Mouse (Mus musculus) T-helper 17 cell (primary cell): ENCODE results near the gene Pcgf2.

Experiments used
- in situ Hi-C, 2 experiments: fragments of 300-600 bp; cut with MboI, MseI; formaldehyde crosslinking; loops; 1 replicate in 1 of 2; 2 replicates in 1 of 2; pipeline ENCODE4 v1.15.1; 2025; ENCODE audit warnings: high pct_unique_total_duplicates in 2 of 2

The Pcgf2 gene

DNA sequence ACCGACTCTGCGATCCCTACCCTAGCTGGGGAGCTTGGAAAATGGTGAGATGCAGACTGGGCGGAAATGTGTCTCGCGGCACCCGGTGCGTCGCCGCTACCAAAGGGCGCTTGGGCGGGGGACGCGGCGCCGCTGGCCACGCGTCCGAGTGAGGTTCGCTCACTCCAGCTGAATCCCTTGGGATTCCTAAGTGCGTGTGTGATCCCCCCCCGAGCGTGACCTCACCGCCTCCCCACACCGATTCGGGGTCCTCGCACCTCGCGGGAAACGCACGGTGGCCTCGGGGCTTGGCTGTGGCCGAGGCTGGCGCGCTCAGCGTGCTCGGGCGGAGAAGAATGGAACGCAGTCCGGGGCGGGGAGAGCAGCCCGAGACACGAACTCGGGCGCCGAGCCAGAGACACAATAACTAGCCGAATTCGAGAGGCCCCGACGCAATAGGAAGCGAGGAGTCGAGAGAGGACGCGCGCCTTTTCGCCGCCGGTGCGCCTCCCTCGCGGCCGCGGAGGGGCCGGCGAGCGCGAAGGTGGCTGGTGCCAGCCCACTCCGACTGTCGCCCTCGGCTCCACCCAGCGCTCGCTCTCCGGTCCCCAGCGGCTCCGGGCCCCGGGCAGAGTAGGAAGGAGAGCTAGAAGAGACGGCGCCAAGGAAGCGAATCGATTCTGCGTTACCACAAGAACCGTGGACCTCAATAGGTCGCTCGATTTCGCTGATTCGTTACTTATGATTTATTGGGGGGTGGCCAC is at the start of gene Pcgf2:
Gene Pcgf2, minus strand, starts transcription at position 495 of the 743 bp plus-strand sequence.
- in situ Hi-C loops: loop anchor here in 1 of 2 experiments (5.0 kb wide), 1 partner anchor 37 kb away; no protein-coding TSS in a partner anchor

- in situ Hi-C loops: no loop called here
Measured at GRCm38 (mm10) chr11:97748496-97748895, 48.2 kb upstream of the Pcgf2 start.

DNA sequence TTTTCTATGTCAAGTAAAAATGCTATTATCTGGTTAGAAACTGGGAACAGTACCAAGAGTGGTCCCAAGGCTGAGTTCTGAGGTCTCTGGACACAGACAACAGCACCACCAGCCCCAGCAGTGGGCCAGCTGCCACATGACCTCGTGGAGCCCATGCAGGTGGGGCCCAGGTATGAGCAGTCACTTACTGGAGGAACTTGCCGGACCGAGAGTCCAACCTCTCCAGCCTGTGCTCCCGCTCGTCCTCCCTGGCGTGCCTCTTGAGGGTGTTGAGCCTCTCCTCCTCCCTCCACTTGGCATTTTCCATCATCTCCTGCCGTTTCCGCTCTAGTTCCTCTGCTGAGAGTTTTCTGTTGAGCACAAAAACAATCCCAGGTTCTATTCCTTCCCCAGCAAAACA is 47.5 kb upstream of the Pcgf2 start:
- in situ Hi-C loops: no loop called here

DNA sequence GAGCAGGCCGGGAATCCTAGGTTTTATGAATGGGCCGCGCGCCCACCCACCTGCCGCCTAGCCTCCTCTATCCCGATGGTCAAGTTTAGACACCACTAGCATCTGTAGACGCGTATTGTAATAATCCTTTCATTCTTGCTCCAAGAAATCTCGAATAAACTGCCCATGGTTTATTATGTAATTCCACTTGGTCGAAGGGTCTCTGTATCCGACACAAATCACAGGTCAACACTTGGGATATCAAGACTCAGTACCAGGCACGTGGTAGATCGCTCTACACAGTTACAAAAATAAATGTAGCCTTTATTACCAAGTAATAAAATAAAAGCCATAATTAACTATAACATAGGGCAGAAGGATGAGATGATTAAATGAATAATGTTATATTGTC is 45.0 kb upstream of the Pcgf2 start:
- in situ Hi-C loops: no loop called here

- in situ Hi-C loops: loop anchor here in 1 of 2 experiments (5.0 kb wide), 1 partner anchor 38 kb away; no protein-coding TSS in a partner anchor
Measured at GRCm38 (mm10) chr11:97744718-97745330, 44.5 kb upstream of the Pcgf2 start.

DNA sequence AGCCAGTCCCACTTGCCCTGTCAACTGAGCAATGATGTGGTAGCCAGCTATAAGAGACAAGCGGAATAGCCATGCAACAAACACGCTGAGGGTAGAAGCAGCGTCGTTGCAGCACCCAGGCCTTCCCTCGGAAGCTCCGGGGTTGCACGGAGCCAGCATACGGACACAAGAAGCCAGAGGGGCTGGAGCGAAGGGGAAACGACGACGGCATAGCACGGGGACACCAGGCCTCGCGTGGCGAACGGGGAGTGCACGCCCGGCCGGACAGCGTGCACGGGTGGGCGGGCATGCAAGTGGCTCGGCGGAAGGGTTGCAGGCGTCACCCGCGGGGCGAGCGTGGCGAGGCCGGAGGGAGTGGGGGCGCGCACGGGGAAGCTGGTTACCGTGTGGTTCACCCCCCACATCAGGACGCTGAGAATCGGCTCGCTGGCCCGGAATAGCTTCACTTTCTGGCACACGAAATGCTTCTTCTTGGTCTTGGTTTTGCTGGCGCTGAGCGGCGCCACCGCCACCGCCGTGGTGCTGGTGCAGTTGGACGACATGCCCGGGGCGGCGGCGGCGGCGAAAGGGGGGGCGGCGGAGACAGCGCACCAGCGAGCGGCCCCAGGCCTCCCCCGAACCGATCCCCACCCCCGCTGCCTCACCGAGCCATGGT is 43.9 kb upstream of the Pcgf2 start, which contains the start of gene Pip4k2b:
Gene Pip4k2b, minus strand, starts transcription at position 642 of the 655 bp plus-strand sequence.
- in situ Hi-C loops: loop anchor here in 1 of 2 experiments (5.0 kb wide), 1 partner anchor 37 kb away; no protein-coding TSS in a partner anchor

DNA sequence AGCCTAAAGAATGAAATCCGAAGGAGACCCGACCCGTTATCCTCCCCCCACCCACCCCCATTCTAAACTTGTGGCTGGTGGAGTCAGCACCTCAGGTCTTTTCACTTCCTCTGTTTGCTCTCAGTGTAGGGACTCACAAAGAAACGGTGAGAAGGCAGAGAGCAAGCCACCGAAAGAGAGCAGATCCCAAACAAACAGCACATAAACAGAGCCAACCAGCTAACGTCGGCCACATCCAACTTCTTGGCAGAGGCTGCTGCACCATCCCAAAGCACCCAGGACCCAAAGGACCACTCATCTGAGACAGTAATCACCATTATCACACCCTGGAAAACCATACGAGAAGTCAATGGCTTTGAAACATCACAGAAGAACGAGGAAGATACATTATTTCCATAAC is 43.1 kb upstream of the Pcgf2 start:
- in situ Hi-C loops: loop anchor here in 1 of 2 experiments (5.0 kb wide), 1 partner anchor 36 kb away; no protein-coding TSS in a partner anchor

DNA sequence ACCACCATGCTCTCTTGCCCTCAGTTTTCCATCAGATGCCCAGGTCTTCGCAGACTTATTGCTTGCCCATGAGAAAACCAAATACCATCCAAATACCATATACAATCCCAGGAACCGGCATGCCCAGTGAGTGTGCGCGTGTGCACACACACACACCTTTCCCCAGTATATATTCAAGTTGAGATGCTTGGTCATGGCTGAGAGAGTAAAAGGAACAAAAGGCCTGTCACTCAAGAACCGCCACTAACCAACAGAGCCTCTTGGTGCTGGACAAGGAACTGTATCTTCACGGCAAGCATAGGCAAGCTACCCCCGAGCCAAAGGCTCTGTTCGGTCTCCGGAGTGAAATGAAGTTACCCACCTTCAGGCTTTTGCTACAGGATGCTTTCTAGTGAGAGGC is 42.3 kb upstream of the Pcgf2 start:
- in situ Hi-C loops: loop anchor here in 1 of 2 experiments (5.0 kb wide), 1 partner anchor 35 kb away; no protein-coding TSS in a partner anchor

DNA sequence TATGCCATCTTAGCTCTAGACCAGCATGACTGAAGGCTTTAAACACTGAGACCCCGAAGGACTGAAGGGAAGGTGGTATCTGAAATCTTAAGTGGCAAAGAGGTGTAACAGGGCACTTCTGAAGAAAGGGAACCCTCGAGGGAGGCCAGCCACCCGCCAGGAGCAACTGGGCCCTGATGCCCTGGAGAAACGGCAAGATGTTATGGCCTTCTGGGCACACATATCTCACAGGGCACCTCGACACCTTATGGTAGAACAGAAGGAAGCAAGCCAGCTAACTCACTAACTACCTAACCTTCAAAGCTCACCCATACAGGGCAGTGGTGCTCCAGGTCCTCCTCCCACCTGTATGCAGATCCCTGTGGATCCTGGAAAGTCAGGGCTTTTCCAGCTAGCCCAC is 41.9 kb upstream of the Pcgf2 start:
- in situ Hi-C loops: loop anchor here in 1 of 2 experiments (5.0 kb wide), 1 partner anchor 35 kb away; no protein-coding TSS in a partner anchor

- in situ Hi-C loops: loop anchor here in 1 of 2 experiments (5.0 kb wide), 1 partner anchor 33 kb away; no protein-coding TSS in a partner anchor
Measured at GRCm38 (mm10) chr11:97740190-97740589, 39.9 kb upstream of the Pcgf2 start.

GRCm38 (mm10) chr11:97739155-97739554 is 38.9 kb upstream of the Pcgf2 start:
- in situ Hi-C loops: loop anchor here in 1 of 2 experiments (5.0 kb wide), 1 partner anchor 37 kb away; the partner anchor contains the start of genes Pcgf2 and Psmb3

- in situ Hi-C loops: loop anchor here in 1 of 2 experiments (5.0 kb wide), 1 partner anchor 36 kb away; the partner anchor contains the start of genes Pcgf2 and Psmb3
Measured at GRCm38 (mm10) chr11:97738703-97739102, 38.4 kb upstream of the Pcgf2 start.

GRCm38 (mm10) chr11:97737600-97737999 is 37.3 kb upstream of the Pcgf2 start:
- in situ Hi-C loops: loop anchor here in 1 of 2 experiments (5.0 kb wide), 1 partner anchor 35 kb away; the partner anchor contains the start of genes Pcgf2 and Psmb3

- in situ Hi-C loops: loop anchor here in 1 of 2 experiments (5.0 kb wide), 1 partner anchor 34 kb away; the partner anchor contains the start of genes Pcgf2 and Psmb3
Measured at GRCm38 (mm10) chr11:97736645-97737044, 36.3 kb upstream of the Pcgf2 start.

GRCm38 (mm10) chr11:97734810-97735209 is 34.5 kb upstream of the Pcgf2 start:
- in situ Hi-C loops: loop anchor here in 1 of 2 experiments (5.0 kb wide), 1 partner anchor 33 kb away; the partner anchor contains the start of genes Pcgf2 and Psmb3

GRCm38 (mm10) chr11:97733689-97734088 is 33.4 kb upstream of the Pcgf2 start:
- in situ Hi-C loops: no loop called here

DNA sequence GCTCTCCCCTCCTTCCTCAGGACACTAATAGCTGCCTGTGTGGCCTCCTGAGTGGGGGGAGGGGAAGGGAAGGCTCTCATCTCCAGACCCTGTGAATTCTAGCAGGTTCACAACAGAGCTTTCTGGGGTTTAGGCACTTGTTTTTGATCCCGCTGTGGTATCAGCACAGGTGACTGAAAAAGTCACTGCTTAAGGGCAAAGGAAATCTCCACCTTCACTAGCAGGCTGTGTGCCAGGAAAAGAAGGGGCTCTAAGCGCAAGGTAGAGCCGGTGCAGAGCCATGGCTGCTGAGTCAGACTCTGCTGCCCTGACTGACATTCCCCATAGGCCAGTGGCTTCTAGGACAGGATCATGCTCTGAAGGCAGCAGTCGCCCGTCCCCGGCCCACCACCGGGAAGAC is 28.4 kb upstream of the Pcgf2 start:
- in situ Hi-C loops: no loop called here

DNA sequence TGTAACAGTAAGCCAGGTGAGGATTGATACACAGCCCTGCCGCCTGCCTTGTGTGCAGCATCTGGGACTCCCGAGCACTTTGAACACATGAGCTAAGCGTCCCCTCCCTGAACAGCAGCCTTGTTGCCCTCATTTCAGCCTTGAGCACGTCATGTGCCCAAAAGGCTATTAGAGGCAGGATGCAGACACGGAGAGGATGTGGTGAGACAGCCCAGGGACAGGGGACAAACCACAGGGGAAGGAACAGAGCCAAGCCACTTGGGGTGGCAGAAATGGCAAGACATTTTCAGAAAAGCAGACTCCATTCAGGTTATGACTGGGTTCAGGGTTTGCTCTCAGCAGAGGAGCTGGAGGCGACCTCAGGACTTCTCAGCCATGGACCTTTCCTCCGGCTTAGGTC is 28.0 kb upstream of the Pcgf2 start:
- in situ Hi-C loops: no loop called here

DNA sequence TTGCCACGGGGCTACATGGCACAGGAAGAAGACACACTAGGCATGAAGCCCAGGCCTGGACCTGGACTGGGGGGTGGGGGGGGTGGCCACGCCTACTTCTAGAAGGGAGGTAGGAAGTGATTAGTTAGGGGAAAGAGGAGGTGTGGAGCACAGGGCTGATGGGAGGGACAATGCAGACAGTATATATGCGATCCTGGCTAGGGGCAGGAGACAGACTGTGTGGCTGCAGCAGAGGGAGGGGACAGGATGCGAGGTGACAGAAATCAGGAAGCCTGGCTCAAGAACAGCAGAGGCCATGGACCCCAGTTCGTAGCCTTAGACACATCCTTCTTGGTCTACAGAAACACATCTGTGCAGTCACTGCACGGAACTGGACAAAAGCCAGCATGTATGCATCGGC is 23.4 kb upstream of the Pcgf2 start:
- in situ Hi-C loops: no loop called here

GRCm38 (mm10) chr11:97721338-97721737 is 21.0 kb upstream of the Pcgf2 start:
- in situ Hi-C loops: no loop called here

DNA sequence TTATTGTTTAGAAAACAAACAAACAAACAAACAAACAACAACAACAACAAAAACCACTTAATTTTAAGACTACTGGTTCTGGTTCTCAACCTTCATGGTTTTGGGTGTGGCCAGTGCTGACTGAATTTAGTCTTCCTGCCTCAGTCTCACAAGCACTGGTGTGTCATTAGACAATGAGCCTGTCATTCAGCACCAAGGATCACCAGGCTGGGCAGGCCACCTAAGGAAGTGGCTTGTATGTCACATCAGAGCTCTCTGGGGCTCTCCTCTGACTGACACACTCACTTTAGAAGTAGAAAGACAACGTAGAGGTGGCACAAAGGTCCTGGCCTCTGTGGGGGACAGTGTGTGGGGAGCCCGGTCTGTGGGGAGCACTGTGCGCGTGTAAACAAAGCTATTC is 18.7 kb upstream of the Pcgf2 start:
- in situ Hi-C loops: no loop called here
